Mouse (Mus musculus) CH12.LX (cell line): ENCODE measurements around the gene Cenpn. TPM values are rescaled to one million over a fixed set of nuclear protein-coding genes. Genes with fewer than 3 reads are reported as not detected.

Experiments
- DNase-seq: peaks from one replicate; pipeline ENCODE4 v3.0.0-alpha.2; 2013; ENCODE audit errors: extremely low read depth
- H3K27ac ChIP-seq: 2 replicates; pipeline ENCODE4 v1.5.1; 2012; ENCODE audit warnings: low read depth, mild to moderate bottlenecking, control low read depth, moderate library complexity; ENCODE audit not compliant: insufficient read depth
- H3K27me3 ChIP-seq: replicated peaks from 2 replicates; pipeline ENCODE3; 2012; ENCODE audit warnings: inconsistent platforms
- H3K36me3 ChIP-seq, 2 experiments: replicated peaks in 1 of 2; 2 replicates each; pipeline versions ENCODE3 to v1.6.1; 2012; ENCODE audit warnings: inconsistent platforms in 1 of 2, low read length in 1 of 2, mild to moderate bottlenecking in 1 of 2, mixed read lengths in 1 of 2, moderate library complexity in 1 of 2; ENCODE audit not compliant: control insufficient read depth in 1 of 2, insufficient read depth in 1 of 2
- H3K4me1 ChIP-seq, 2 experiments: 2 replicates each; pipeline ENCODE4 v1.6.1; 2012; ENCODE audit warnings: inconsistent platforms in 1 of 2, moderate library complexity in 1 of 2; ENCODE audit not compliant: insufficient read depth in 2 of 2, control insufficient read depth in 1 of 2
- H3K4me2 ChIP-seq: 2 replicates; pipeline ENCODE4 v1.6.1; 2012; ENCODE audit warnings: low read depth, mild to moderate bottlenecking, control low read depth; ENCODE audit not compliant: poor library complexity, insufficient read depth, severe bottlenecking
- H3K4me3 ChIP-seq, 3 experiments: fragments of 150-350 bp in 1 of 3; sonication (generic) in 1 of 3; replicated peaks in 1 of 3; 2 replicates each; pipeline versions ENCODE3 to v1.5.1; 2011 to 2012; ENCODE audit warnings: low read depth in 2 of 3, low read length in 2 of 3, mild to moderate bottlenecking in 2 of 3, moderate library complexity in 2 of 3, control low read depth in 1 of 3, improper control_type of control experiment in 1 of 3, inconsistent platforms in 1 of 3, mixed read lengths in 1 of 3; ENCODE audit not compliant: poor library complexity in 1 of 3
- H3K79me2 ChIP-seq: replicated peaks from 2 replicates; pipeline ENCODE4 v1.6.1; 2012; ENCODE audit warnings: mild to moderate bottlenecking, moderate library complexity; ENCODE audit not compliant: control insufficient read depth, poor library complexity, insufficient read depth, severe bottlenecking; ENCODE audit errors: extremely low read depth
- H3K9ac ChIP-seq: 2 replicates; pipeline ENCODE4 v1.6.1; 2012; ENCODE audit warnings: low read depth, mild to moderate bottlenecking, control low read depth, moderate library complexity; ENCODE audit not compliant: insufficient read depth
- H3K9me3 ChIP-seq: replicated peaks from 2 replicates; pipeline ENCODE3; 2012; ENCODE audit warnings: low read length, inconsistent platforms, mixed read lengths
- CTCF ChIP-seq, 2 experiments: IDR thresholded peaks in 1 of 2; conservative IDR thresholded peaks in 1 of 2; 2 replicates each; pipeline ENCODE4 v1.5.1; 2011 to 2012; ENCODE audit warnings: low read depth in 2 of 2, low read length in 2 of 2, improper control_type of control experiment in 1 of 2, inconsistent platforms in 1 of 2, mild to moderate bottlenecking in 1 of 2, moderate library complexity in 1 of 2
- GABPA ChIP-seq: IDR thresholded peaks from 2 replicates; pipeline ENCODE4 v1.6.1; 2012; ENCODE audit warnings: low read depth, low read length, improper control_type of control experiment, inconsistent platforms; ENCODE audit not compliant: insufficient replicate concordance
- IRF4 ChIP-seq: IDR thresholded peaks from 2 replicates; pipeline ENCODE4 v1.6.1; 2014; ENCODE audit warnings: low read depth, mild to moderate bottlenecking, inconsistent platforms, low read length, improper control_type of control experiment
- KAT2A ChIP-seq: IDR thresholded peaks from 2 replicates; pipeline ENCODE4 v1.6.1; 2012; ENCODE audit warnings: low read length, improper control_type of control experiment, inconsistent platforms; ENCODE audit not compliant: insufficient replicate concordance
- MAX ChIP-seq: IDR thresholded peaks from 2 replicates; pipeline ENCODE4 v1.6.1; 2011; ENCODE audit warnings: low read length, improper control_type of control experiment
- MEF2A ChIP-seq: IDR thresholded peaks from 2 replicates; pipeline ENCODE4 v1.6.1; 2014; ENCODE audit warnings: low read depth, mild to moderate bottlenecking, inconsistent platforms, low read length, improper control_type of control experiment, borderline replicate concordance
- MXI1 ChIP-seq: IDR thresholded peaks from 2 replicates; pipeline ENCODE4 v1.6.1; 2011; ENCODE audit warnings: mild to moderate bottlenecking, low read depth, low read length, improper control_type of control experiment
- MYC ChIP-seq: IDR thresholded peaks from 2 replicates; pipeline ENCODE4 v1.6.1; 2011; ENCODE audit warnings: low read depth, mild to moderate bottlenecking, improper control_type of control experiment, low read length
- NELFE ChIP-seq: IDR thresholded peaks from 2 replicates; pipeline ENCODE4 v1.6.1; 2011; ENCODE audit warnings: low read depth, low read length, improper control_type of control experiment
- PAX5 ChIP-seq: IDR thresholded peaks from 2 replicates; pipeline ENCODE4 v1.6.1; 2012; ENCODE audit warnings: low read length, inconsistent platforms, mixed read lengths
- RAD21 ChIP-seq: IDR thresholded peaks from 2 replicates; pipeline ENCODE4 v1.6.1; 2011; ENCODE audit warnings: low read depth, mild to moderate bottlenecking, low read length, improper control_type of control experiment, moderate library complexity
- SMC3 ChIP-seq: IDR thresholded peaks from 2 replicates; pipeline ENCODE4 v1.6.1; 2011; ENCODE audit warnings: low read depth, low read length, improper control_type of control experiment
- TCF12 ChIP-seq: IDR thresholded peaks from 2 replicates; pipeline ENCODE4 v1.6.1; 2014; ENCODE audit warnings: low read depth, mild to moderate bottlenecking, inconsistent platforms, low read length, improper control_type of control experiment
- USF2 ChIP-seq: conservative IDR thresholded peaks from 2 replicates; pipeline ENCODE4 v1.6.1; 2011; ENCODE audit warnings: low read depth, low read length, improper control_type of control experiment
- ZC3H11A ChIP-seq: IDR thresholded peaks from 2 replicates; pipeline ENCODE4 v1.6.1; 2012; ENCODE audit warnings: low read depth, mild to moderate bottlenecking, inconsistent platforms, low read length, improper control_type of control experiment
- ZMIZ1 ChIP-seq: IDR thresholded peaks from 2 replicates; pipeline ENCODE4 v1.6.1; 2012; ENCODE audit warnings: low read depth, mild to moderate bottlenecking, inconsistent platforms, low read length, improper control_type of control experiment
- dilution Hi-C: fragments of 300-500 bp; cut with MboI; formaldehyde crosslinking; loops from 2 replicates; pipeline ENCODE4 v1.14.3; 2020; ENCODE audit warnings: low sequenced_read_pairs; ENCODE audit not compliant: extremely low pct_unique_long_range_greater_than_20kb, extremely low pct_ligation_motif_present
- in situ Hi-C: fragments of 300-500 bp; cut with MboI; formaldehyde crosslinking; loops from 3 replicates; pipeline ENCODE4 v1.14.3; 2019; ENCODE audit warnings: low sequenced_read_pairs, low pct_ligation_motif_present, low pct_unique_long_range_greater_than_20kb, mixed read lengths
- polyA plus RNA-seq: library from polyadenylated mRNA; unstranded; fragments of >175 nt; gene quantifications from 2 replicates; pipeline ENCODE4 v1.2.1, GENCODE M21; 2012; ENCODE audit warnings: low read depth; ENCODE audit not compliant: insufficient read length
- total RNA-seq, 2 experiments: library from RNA; depleted of rRNA; stranded (reverse); fragments of 300-350 nt in 1 of 2; fragments of >200 nt in 1 of 2; gene quantifications; 2 replicates each; pipeline ENCODE4 v1.2.3; 2012 to 2014

Gene Cenpn
- total and polyA plus RNA-seq, 3 experiments = 26.3 to 52.0 (median 45.6) TPM

- no peak for TF ChIP-seq IRF4
- peak; percentile 32 to 65 for TF ChIP-seq CTCF (conservative IDR thresholded peaks at IDR 0.05 in 1 of 2, IDR thresholded peaks at IDR 0.05 in 1 of 2; ENCODE audit: low read depth in 2 of 2, low read length in 2 of 2)
- peak; percentile 44 for TF ChIP-seq SMC3
- peak; percentile 42; the same call in 1 of the 2 replicates for TF ChIP-seq MYC
- TF ChIP-seq RAD21 = peak; percentile 29
- Histone ChIP-seq H3K36me3 (peaks cover 42 to 95% of the 10 kb centered on the region in 2 experiments), H3K9ac (no peak overlapping the region), H3K9me3 (no peaks in the 10 kb centered on the region), H3K79me2 (no peaks in the 10 kb centered on the region), H3K4me1 (peaks cover 2 to 26% of the 10 kb centered on the region in 2 experiments; a peak in 2 of 4 replicates), H3K4me2 (no peak overlapping the region), H3K27me3 (no peaks in the 10 kb centered on the region), H3K27ac (no peak overlapping the region), H3K4me3 (no peak overlapping the region)
- in situ Hi-C loops = no loop called here
- DNase-seq = peak; percentile 45
- dilution Hi-C loops = no loop called here
Measured at GRCm38 (mm10) chr8:116927880-116928279, 6.3 kb downstream of the Cenpn start.

GRCm38 (mm10) chr8:116928588-116928987 is 7.1 kb downstream of the Cenpn start:
- H3K9ac ChIP-seq = no peak overlapping the region
- dilution Hi-C loops = no loop called here
- no peaks in the 10 kb centered on the region for H3K27me3 ChIP-seq
- no peak for TF ChIP-seq KAT2A
- TF ChIP-seq ZC3H11A = no peak
- TF ChIP-seq CTCF (conservative IDR thresholded peaks at IDR 0.05 in 1 of 2, IDR thresholded peaks at IDR 0.05 in 1 of 2; ENCODE audit: low read depth in 2 of 2, low read length in 2 of 2) = peak in 1 of 2 experiments; percentile 10; a peak in 1 of 4 replicates
- no peak for TF ChIP-seq SMC3
- in situ Hi-C loops = no loop called here
- H3K9me3 ChIP-seq = no peaks in the 10 kb centered on the region
- no peak overlapping the region for H3K4me2 ChIP-seq
- no peak for DNase-seq
- peaks cover 47 to 97% of the 10 kb centered on the region in 2 experiments for H3K36me3 ChIP-seq
- H3K79me2 ChIP-seq = no peaks in the 10 kb centered on the region
- H3K4me3 ChIP-seq = no peak overlapping the region
- no peak overlapping the region for H3K27ac ChIP-seq
- peaks cover 2 to 19% of the 10 kb centered on the region in 2 experiments; a peak in 2 of 4 replicates for H3K4me1 ChIP-seq

- Histone ChIP-seq H3K9ac (no peak overlapping the region), H3K27ac (no peak overlapping the region), H3K36me3 (peaks cover 58 to 94% of the 10 kb centered on the region in 2 experiments), H3K4me1 (peaks cover 0 to 5% of the 10 kb centered on the region in 2 experiments; a peak in 1 of 4 replicates), H3K27me3 (no peaks in the 10 kb centered on the region), H3K4me2 (no peak overlapping the region), H3K9me3 (no peaks in the 10 kb centered on the region), H3K4me3 (no peak overlapping the region), H3K79me2 (no peaks in the 10 kb centered on the region)
- in situ Hi-C loops = no loop called here
- TF ChIP-seq RAD21 (no peak), NELFE (no peak), PAX5 (no peak), MEF2A (no peak), ZC3H11A (no peak), MYC (no peak), GABPA (no peak), MAX (no peak), USF2 (no peak), TCF12 (no peak), MXI1 (no peak), ZMIZ1 (no peak)
- TF ChIP-seq, all 38 proteins: peak for 0
- no peak for DNase-seq
- dilution Hi-C loops = no loop called here
Measured at GRCm38 (mm10) chr8:116934976-116935375, 13.4 kb downstream of the Cenpn start.
